Mouse (Mus musculus) lung, postnatal 10 days (tissue): Measurements from ENCODE around the gene Rbp2.

ENCODE experiments used
- DNase-seq: peaks from one replicate; pipeline ENCODE4 v3.0.0; 2021

The Rbp2 gene

GRCm38 (mm10) chr9:98524786-98525542 lies 39.0 kb downstream of the Rbp2 start:
- DNase-seq = peak; percentile 32

- DNase-seq = no peak
Observed at GRCm38 (mm10) chr9:98525543-98525924, 39.6 kb downstream of the Rbp2 start.

- DNase-seq = no peak
Observed at GRCm38 (mm10) chr9:98527226-98527625, 41.3 kb downstream of the Rbp2 start.

DNA sequence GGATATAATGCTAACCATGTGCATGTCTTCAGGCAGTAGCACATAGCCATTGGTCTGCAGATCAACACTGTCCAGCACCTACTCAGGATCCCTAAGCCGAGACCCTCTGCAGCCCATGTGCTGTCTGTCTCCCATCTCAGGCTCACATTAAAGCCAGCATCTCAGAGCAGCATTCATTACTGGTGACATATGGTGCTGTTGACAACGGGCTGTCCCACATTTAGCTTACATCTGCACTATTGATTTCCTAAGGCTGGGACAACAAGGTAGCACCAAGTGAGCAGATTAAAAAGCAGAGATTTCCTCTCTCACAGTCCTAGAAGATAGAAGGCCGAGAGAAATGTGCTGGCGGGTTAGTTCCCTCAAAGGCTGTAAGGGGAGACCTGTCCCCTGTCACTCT lies 43.9 kb downstream of the Rbp2 start:
- no peak for DNase-seq

DNA sequence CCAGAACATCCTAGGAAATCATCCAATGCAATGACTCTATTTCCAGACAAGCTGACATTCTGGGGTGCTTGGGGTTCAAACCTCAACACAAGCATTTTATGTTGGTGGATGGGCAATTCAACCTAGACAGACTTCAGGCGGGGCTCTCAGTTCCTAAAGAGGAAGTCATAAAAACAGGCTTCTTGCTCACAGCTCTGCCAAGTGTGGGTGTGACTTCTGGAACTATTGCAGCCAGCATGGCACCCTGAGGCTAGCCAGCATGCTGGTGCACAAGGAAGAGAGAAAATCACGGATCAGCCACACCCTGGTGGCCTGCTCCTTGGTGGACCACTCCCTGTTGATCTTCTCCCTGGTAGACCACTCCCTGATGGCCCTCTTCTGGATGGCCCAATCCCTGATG lies 45.1 kb downstream of the Rbp2 start:
- DNase-seq = no peak

- DNase-seq = no peak
Observed at GRCm38 (mm10) chr9:98534675-98535280, 48.9 kb downstream of the Rbp2 start.

DNA sequence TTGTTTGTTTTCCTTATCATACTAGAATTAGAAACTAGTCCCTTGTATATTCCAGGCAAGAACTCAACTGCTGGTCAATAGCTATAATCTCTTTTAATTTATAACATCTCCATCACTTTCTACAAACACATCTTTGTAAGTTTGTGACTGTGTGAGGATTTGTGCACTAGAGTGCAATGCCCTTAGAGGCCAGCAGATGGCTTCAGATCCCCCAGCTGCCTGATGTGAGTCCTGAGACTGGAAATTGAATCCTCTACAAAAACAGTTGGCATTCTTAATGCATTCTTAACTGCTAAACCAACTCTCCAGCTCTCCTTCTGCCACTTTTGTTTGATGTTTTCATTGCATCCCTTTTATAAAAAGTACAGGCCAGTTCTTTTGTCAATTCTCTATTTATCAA lies 49.8 kb downstream of the Rbp2 start:
- no peak for DNase-seq

DNA sequence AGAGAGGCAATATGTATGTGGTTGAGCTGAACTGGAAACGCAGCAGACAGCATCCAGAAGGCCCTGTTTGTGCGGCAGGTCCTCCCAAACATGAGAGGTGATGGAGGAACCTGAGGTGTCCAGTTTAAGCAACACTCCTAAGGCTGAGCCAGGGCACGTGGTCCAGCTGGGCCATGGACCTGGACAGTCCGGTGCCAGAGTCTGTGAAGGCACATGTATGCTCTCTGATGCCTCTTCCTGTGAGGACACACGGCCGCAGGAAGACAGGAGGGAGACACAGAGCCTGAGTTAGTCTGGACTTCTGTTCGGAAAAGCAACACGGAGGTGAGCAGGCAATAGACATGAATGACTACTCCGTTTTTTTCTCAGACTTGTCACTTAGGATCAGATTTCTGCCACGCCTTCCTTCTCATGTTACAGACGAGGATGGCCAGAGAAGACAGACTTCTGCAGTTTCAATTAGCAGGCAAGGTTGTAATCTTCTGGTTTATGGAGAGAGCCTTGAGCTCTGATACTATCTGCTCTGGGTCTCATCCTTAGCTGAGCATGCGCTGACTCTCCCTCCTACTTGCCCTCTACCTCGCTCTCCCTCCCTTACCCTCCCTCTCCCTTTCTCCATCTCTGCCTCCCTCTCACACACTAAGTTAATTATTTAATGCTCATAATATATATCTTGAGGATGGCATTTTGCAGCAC lies 52.2 kb downstream of the Rbp2 start:
- peak; percentile 3 for DNase-seq

DNA sequence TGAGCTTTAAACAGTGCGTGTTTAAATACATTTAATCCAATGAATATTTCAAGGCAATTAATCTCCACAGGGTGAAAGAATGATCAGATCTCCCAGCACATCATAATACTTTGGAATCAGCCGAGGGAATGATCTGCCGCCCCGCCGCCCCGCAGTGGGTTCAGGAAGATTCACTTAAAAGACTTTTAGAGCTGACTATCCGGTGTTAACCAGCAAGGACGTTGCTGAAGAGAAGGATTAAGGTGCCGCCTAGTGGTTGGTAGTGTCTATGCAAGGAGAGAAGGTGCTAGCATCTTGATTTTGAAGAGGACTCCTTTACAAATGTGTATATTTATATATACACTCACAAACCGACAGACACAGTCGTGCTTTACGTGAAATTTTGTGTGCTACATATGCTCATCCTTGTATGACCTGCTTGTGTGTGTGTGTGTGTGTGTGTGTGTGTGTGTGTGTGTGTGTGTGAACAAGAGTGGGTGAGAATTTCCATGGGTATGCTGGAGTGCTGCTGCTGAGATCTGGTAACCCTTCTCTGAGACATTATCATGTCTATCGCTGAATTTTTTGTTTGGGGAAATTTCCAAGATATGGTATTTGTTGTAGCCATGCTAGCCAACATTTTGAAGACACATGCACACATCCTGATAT lies 52.9 kb downstream of the Rbp2 start:
- peak; percentile 80 for DNase-seq

- DNase-seq = no peak
Observed at GRCm38 (mm10) chr9:98544042-98544441, 58.1 kb downstream of the Rbp2 start.
